Mouse (Mus musculus) heart, embryonic 13.5 days (tissue): Measurements from ENCODE around the gene Grrp1. TPM values are rescaled to one million over a fixed set of nuclear protein-coding genes. Genes with fewer than 3 reads are reported as not detected.

Experiments
- ATAC-seq: fragments of 200-750 bp; cut with Nextera tagmentation; 2 replicates; pipeline ENCODE4 v1.8.0; 2017; ENCODE audit warnings: moderate TSS enrichment; ENCODE audit not compliant: insufficient number of reproducible peaks, low FRiP score, low TSS enrichment; ENCODE audit errors: extremely low read depth
- H3K27ac ChIP-seq: fragments of 300-500 bp; sonication (generic); replicated peaks from 2 replicates; pipeline ENCODE4 v1.5.1; 2015; ENCODE audit warnings: moderate library complexity, mild to moderate bottlenecking, inconsistent platforms
- H3K27me3 ChIP-seq: fragments of 300-500 bp; sonication (generic); replicated peaks from 2 replicates; pipeline ENCODE4 v1.6.1; 2015; ENCODE audit warnings: mild to moderate bottlenecking, inconsistent platforms
- H3K36me3 ChIP-seq: fragments of 300-500 bp; sonication (generic); 2 replicates; pipeline ENCODE4 v1.6.1; 2015; ENCODE audit warnings: mild to moderate bottlenecking, inconsistent platforms
- H3K4me1 ChIP-seq: fragments of 300-500 bp; sonication (generic); 2 replicates; pipeline ENCODE4 v1.6.1; 2015; ENCODE audit warnings: inconsistent platforms
- H3K4me2 ChIP-seq: fragments of 300-500 bp; sonication (generic); 2 replicates; pipeline ENCODE4 v1.6.1; 2015; ENCODE audit warnings: inconsistent platforms, mild to moderate bottlenecking, moderate library complexity
- H3K4me3 ChIP-seq: fragments of 300-500 bp; sonication (generic); 2 replicates; pipeline ENCODE4 v1.5.1; 2015; ENCODE audit warnings: moderate library complexity, mild to moderate bottlenecking, inconsistent platforms
- H3K9ac ChIP-seq: fragments of 300-500 bp; sonication (generic); 2 replicates; pipeline ENCODE4 v1.6.1; 2015; ENCODE audit warnings: inconsistent platforms, mild to moderate bottlenecking, moderate library complexity
- H3K9me3 ChIP-seq: fragments of 300-500 bp; sonication (generic); 2 replicates; pipeline ENCODE4 v1.6.1; 2016; ENCODE audit warnings: inconsistent platforms
- WGBS: fragments of 180-500 bp; shearing (Covaris S2); methylation state at CpG from one replicate; pipeline ENCODE4 v1.1.7; 2015; ENCODE audit warnings: mixed read lengths; 5-methylcytosine and 5-hydroxymethylcytosine counted together
- polyA plus RNA-seq: library from polyadenylated mRNA; unstranded; fragments of >200 nt; fragmentation: Nextera tagmentation; extraction: Ambion mirVana; gene quantifications from 2 replicates; pipeline ENCODE4 v1.2.1, GENCODE M21; 2015

Gene Grrp1
- polyA plus RNA-seq, 1 experiment from 2014 or later = 5.0 TPM

- peaks cover 72% of the 10 kb centered on the region for H3K4me1 ChIP-seq
- H3K36me3 ChIP-seq = no peaks in the 10 kb centered on the region
- H3K4me2 ChIP-seq = peak overlapping the region; percentile 96
- peak overlapping the region; percentile 77 for H3K9ac ChIP-seq
- ATAC-seq = no peak
- H3K4me3 ChIP-seq = peak overlapping the region; percentile 60
- WGBS = 1% methylated on average over 90 of the region's 91 CpGs
- H3K27ac ChIP-seq = no peak overlapping the region
- H3K27me3 ChIP-seq = peaks cover 86% of the 10 kb centered on the region
- H3K9me3 ChIP-seq = no peaks in the 10 kb centered on the region
These were observed 2.4 kb downstream of the Grrp1 start for GRCm38 (mm10) chr4:134251241-134252130.

GRCm38 (mm10) chr4:134250930-134251240 lies 3.0 kb downstream of the Grrp1 start:
- Histone ChIP-seq H3K4me1 (peaks cover 67% of the 10 kb centered on the region), H3K4me2 (peak overlapping the region; percentile 96), H3K36me3 (no peaks in the 10 kb centered on the region), H3K27me3 (peaks cover 91% of the 10 kb centered on the region), H3K9me3 (no peaks in the 10 kb centered on the region), H3K9ac (peak overlapping the region; percentile 77), H3K27ac (no peak overlapping the region), H3K4me3 (peak overlapping the region; percentile 60)
- 15% methylated on average over 10 of the region's 10 CpGs for WGBS
- ATAC-seq = no peak

GRCm38 (mm10) chr4:134250116-134250929 lies 3.6 kb downstream of the Grrp1 start:
- Histone ChIP-seq H3K9me3 (no peaks in the 10 kb centered on the region), H3K4me2 (peak overlapping the region; percentile 96), H3K4me1 (peaks cover 65% of the 10 kb centered on the region), H3K27ac (no peak overlapping the region), H3K27me3 (peaks cover 91% of the 10 kb centered on the region), H3K36me3 (no peaks in the 10 kb centered on the region), H3K9ac (peak overlapping the region; percentile 77), H3K4me3 (peak overlapping the region; percentile 60)
- no peak for ATAC-seq
- WGBS = 12% methylated on average over 27 of the region's 27 CpGs

GRCm38 (mm10) chr4:134249651-134250050 lies 4.3 kb downstream of the Grrp1 start:
- H3K9ac ChIP-seq = peak overlapping the region; percentile 76
- H3K27me3 ChIP-seq = peaks cover 85% of the 10 kb centered on the region
- H3K4me1 ChIP-seq = peaks cover 62% of the 10 kb centered on the region
- peak overlapping the region; percentile 60 for H3K4me3 ChIP-seq
- peak overlapping the region; percentile 96 for H3K4me2 ChIP-seq
- H3K27ac ChIP-seq = no peak overlapping the region
- H3K36me3 ChIP-seq = no peaks in the 10 kb centered on the region
- WGBS = under 1% methylated on average over 30 of the region's 30 CpGs
- ATAC-seq = no peak
- no peaks in the 10 kb centered on the region for H3K9me3 ChIP-seq

GRCm38 (mm10) chr4:134246719-134247258 lies 7.1 kb downstream of the Grrp1 start, which contains the start of gene Gm30191:
Gene Gm30191, plus strand, starts transcription at chr4:134246935.
- Histone ChIP-seq H3K4me1 (peaks cover 42% of the 10 kb centered on the region), H3K4me3 (peak within 1 kb of the TSS; percentile 79), H3K36me3 (no peaks in the 10 kb centered on the region), H3K27ac (no peak within 1 kb of the TSS), H3K27me3 (peaks cover 59% of the 10 kb centered on the region), H3K9me3 (no peaks in the 10 kb centered on the region), H3K9ac (peak within 1 kb of the TSS; percentile 88), H3K4me2 (peak within 1 kb of the TSS; percentile 98)
- ATAC-seq = no peak
- 62% methylated on average over 7 of the region's 7 CpGs for WGBS

- H3K27me3 ChIP-seq = peaks cover 53% of the 10 kb centered on the region
- no peak overlapping the region for H3K4me2 ChIP-seq
These were observed 7.7 kb downstream of the Grrp1 start for GRCm38 (mm10) chr4:134246256-134246655.

GRCm38 (mm10) chr4:134245148-134245843 lies 8.6 kb downstream of the Grrp1 start, which contains the start of gene Zfp593:
Gene Zfp593, minus strand, starts transcription at chr4:134245592.
- Histone ChIP-seq H3K27me3 (peaks cover 44% of the 10 kb centered on the region), H3K4me3 (peak within 1 kb of the TSS; percentile 79), H3K9me3 (no peaks in the 10 kb centered on the region), H3K4me2 (peak within 1 kb of the TSS; percentile 98), H3K36me3 (no peaks in the 10 kb centered on the region), H3K9ac (peak within 1 kb of the TSS; percentile 88), H3K4me1 (peaks cover 27% of the 10 kb centered on the region), H3K27ac (no peak within 1 kb of the TSS)
- ATAC-seq = peak; percentile 80
- under 1% methylated on average over 60 of the region's 60 CpGs for WGBS

More at GRCm38 (mm10) chr4:134246256-134246655, 7.7 kb downstream of the Grrp1 start:
- H3K36me3 ChIP-seq = no peaks in the 10 kb centered on the region
- no peak for ATAC-seq
- H3K27ac ChIP-seq = no peak overlapping the region
- H3K4me1 ChIP-seq = peaks cover 37% of the 10 kb centered on the region
- H3K9ac ChIP-seq = no peak overlapping the region
- no peaks in the 10 kb centered on the region for H3K9me3 ChIP-seq
- no peak overlapping the region for H3K4me3 ChIP-seq
- 53% methylated on average over 4 of the region's 4 CpGs for WGBS

GRCm38 (mm10) chr4:134243516-134244250 lies 10.2 kb downstream of the Grrp1 start, which contains the start of gene E130218I03Rik:
Gene E130218I03Rik, plus strand, starts transcription at chr4:134243662.
- no peak within 1 kb of the TSS for H3K27ac ChIP-seq
- no peak for ATAC-seq
- peak within 1 kb of the TSS; percentile 98 for H3K4me2 ChIP-seq
- H3K36me3 ChIP-seq = no peaks in the 10 kb centered on the region
- peak within 1 kb of the TSS; percentile 79 for H3K4me3 ChIP-seq
- peaks cover 20% of the 10 kb centered on the region for H3K4me1 ChIP-seq
- peaks cover 29% of the 10 kb centered on the region for H3K27me3 ChIP-seq
- WGBS = 87% methylated on average over 17 of the region's 17 CpGs
- no peaks in the 10 kb centered on the region for H3K9me3 ChIP-seq
- peak within 1 kb of the TSS; percentile 88 for H3K9ac ChIP-seq

GRCm38 (mm10) chr4:134238686-134239085 lies 15.2 kb downstream of the Grrp1 start:
- H3K36me3 ChIP-seq = no peaks in the 10 kb centered on the region
- H3K4me3 ChIP-seq = peak overlapping the region; percentile 52
- no peaks in the 10 kb centered on the region for H3K9me3 ChIP-seq
- WGBS = 11% methylated on average over 10 of the region's 10 CpGs
- H3K27ac ChIP-seq = no peak overlapping the region
- H3K4me1 ChIP-seq = peaks cover 16% of the 10 kb centered on the region
- H3K27me3 ChIP-seq = peaks cover 37% of the 10 kb centered on the region
- ATAC-seq = no peak
- peak overlapping the region; percentile 72 for H3K9ac ChIP-seq
- peak overlapping the region; percentile 83 for H3K4me2 ChIP-seq

- Histone ChIP-seq H3K9ac (peak within 1 kb of the TSS; percentile 72), H3K9me3 (no peaks in the 10 kb centered on the region), H3K27ac (no peak within 1 kb of the TSS), H3K27me3 (peaks cover 41% of the 10 kb centered on the region), H3K4me3 (peak within 1 kb of the TSS; percentile 52), H3K4me1 (peaks cover 16% of the 10 kb centered on the region), H3K4me2 (peak within 1 kb of the TSS; percentile 83), H3K36me3 (no peaks in the 10 kb centered on the region)
- under 1% methylated on average over 18 of the region's 18 CpGs for WGBS
- ATAC-seq = no peak
These were observed 15.6 kb downstream of the Grrp1 start, which contains the start of gene Cnksr1 for GRCm38 (mm10) chr4:134238279-134238651. Gene Cnksr1, minus strand, starts transcription at chr4:134238399.
